Mouse (Mus musculus): Measurements from ENCODE around the gene Lss. TPM values are rescaled to one million over a fixed set of nuclear protein-coding genes. Genes with fewer than 3 reads are reported as not detected.

Gene Lss
- polyA plus RNA-seq, 1 experiment: 51.4 TPM

GRCm38 (mm10) chr10:76569996-76570685, 38.8 kb downstream of the Lss start:
- no peak for DNase-seq (ENCODE audit: low read depth)
- no peak for TF ChIP-seq POLR2A (IDR thresholded peaks at IDR 0.05; ENCODE audit: borderline replicate concordance, extremely low read depth, insufficient read depth, insufficient read length, poor library complexity, severe bottlenecking)
- TF ChIP-seq CTCF (IDR thresholded peaks at IDR 0.05; ENCODE audit: borderline replicate concordance, extremely low read depth, insufficient read depth, insufficient read length): no peak

DNA sequence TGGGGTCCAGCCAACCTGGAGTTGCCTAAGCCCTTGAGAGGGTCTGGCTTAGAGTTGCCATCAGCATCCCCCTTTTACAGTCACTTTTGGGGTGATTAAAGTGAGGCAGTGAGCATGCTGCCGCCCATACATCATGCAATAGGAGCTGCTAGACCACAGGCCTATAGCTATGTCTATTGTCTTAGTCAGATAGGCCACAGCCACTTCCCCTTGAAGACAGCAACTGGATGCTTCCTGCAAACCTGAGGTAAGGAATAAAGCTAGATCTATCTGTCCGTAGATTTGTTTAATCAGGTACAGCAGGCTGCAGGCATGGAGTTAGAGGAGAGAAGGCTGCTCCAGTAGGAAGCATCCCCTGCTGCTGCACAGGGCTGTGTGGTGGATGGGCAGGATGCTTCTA, 39.7 kb downstream of the Lss start:
- DNase-seq (ENCODE audit: low read depth): no peak
- TF ChIP-seq POLR2A (IDR thresholded peaks at IDR 0.05; ENCODE audit: borderline replicate concordance, extremely low read depth, insufficient read depth, insufficient read length, poor library complexity, severe bottlenecking): no peak
- TF ChIP-seq CTCF (IDR thresholded peaks at IDR 0.05; ENCODE audit: borderline replicate concordance, extremely low read depth, insufficient read depth, insufficient read length): no peak

DNA sequence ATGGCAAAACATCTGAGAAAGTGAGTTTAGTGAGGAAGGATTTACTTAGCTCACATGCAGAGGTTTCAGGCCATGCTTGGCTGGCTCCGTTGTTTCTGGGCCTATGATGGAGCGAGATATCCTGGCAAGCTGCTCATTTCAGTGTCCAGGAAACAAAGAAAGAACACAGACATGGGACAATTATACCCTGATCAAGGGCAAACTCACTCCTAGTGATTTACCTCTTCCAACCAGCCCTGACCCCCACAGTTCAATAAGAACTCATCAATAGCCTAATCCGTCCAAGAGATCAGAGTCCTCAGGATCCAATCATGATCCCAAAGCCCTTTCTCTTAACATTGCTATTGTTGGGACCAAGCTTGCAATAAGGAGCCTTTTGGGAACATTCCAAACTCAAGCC, 40.8 kb downstream of the Lss start:
- peak; percentile 25 for DNase-seq (ENCODE audit: low read depth)
- no peak for TF ChIP-seq POLR2A (IDR thresholded peaks at IDR 0.05; ENCODE audit: borderline replicate concordance, extremely low read depth, insufficient read depth, insufficient read length, poor library complexity, severe bottlenecking)
- no peak for TF ChIP-seq CTCF (IDR thresholded peaks at IDR 0.05; ENCODE audit: borderline replicate concordance, extremely low read depth, insufficient read depth, insufficient read length)

- DNase-seq (ENCODE audit: low read depth): no peak
- no peak for TF ChIP-seq CTCF (IDR thresholded peaks at IDR 0.05; ENCODE audit: borderline replicate concordance, extremely low read depth, insufficient read depth, insufficient read length)
- TF ChIP-seq POLR2A (IDR thresholded peaks at IDR 0.05; ENCODE audit: borderline replicate concordance, extremely low read depth, insufficient read depth, insufficient read length, poor library complexity, severe bottlenecking): no peak
These were observed 44.0 kb downstream of the Lss start, which contains the start of gene Ftcd for GRCm38 (mm10) chr10:76575374-76575773. TSS of gene Ftcd (plus strand) at chr10:76575648.

DNA sequence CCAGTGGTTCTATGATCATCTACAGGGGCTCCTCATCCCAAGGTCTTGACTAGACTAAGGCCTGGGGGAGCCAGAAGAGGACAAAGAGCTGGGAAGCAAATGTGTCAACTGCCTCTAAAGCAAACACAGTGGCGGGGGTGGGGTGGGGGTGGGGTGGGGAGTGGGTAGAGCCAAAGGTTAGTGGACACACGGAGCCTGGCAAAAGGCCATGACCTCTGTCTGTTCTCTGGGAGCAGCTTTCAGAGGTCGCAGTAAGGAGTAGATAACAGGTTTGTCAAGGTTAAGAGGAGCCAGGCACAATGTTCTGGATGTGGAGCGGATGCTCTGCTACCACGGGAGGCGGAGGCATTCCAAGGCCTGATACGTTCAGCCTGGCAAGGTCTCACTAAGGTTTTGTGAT, 45.5 kb downstream of the Lss start:
- DNase-seq (ENCODE audit: low read depth): no peak
- TF ChIP-seq CTCF (IDR thresholded peaks at IDR 0.05; ENCODE audit: borderline replicate concordance, extremely low read depth, insufficient read depth, insufficient read length): no peak

DNA sequence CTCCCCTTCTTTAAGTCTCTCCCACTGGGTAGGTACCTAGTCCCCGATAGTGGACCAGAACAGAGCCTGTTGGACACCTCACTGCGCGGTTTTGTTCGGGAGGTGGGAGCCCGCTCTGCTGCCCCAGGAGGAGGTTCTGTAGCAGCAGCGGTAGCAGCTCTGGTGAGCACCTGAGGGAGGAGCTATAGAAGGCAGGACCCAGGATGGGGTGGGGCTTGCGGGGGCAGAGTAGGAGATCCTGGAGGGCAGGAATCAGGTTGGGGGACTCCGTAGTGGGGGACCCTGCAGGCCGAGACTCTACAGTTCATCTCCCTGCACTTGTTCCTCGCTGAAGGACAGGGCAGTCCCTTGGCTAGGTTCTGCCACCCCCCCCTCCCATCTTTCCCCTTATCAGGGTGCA, 52.8 kb downstream of the Lss start:
- no peak for DNase-seq (ENCODE audit: low read depth)
- no peak for TF ChIP-seq CTCF (IDR thresholded peaks at IDR 0.05; ENCODE audit: borderline replicate concordance, extremely low read depth, insufficient read depth, insufficient read length)
- no peak for TF ChIP-seq POLR2A (IDR thresholded peaks at IDR 0.05; ENCODE audit: borderline replicate concordance, extremely low read depth, insufficient read depth, insufficient read length, poor library complexity, severe bottlenecking)

DNA sequence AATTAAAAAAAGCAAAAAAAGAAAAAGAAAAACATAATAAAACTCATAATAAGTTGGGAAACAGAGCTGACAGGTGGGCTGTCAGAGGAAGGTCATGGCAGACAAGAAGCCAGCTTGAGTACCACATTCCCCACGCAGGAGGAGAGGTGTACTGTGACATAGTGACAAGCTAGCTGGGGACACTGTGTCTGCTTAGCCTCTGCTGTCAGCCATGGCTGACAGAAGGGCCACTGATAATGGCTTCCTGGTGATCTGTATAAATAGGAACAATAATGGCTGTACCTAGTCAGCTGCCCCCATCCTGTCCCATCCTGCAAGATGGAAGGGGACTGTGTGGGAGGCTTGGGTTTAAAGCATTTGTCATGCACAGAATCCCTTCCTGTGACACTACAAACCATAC, 54.8 kb downstream of the Lss start:
- no peak for DNase-seq (ENCODE audit: low read depth)
- TF ChIP-seq POLR2A (IDR thresholded peaks at IDR 0.05; ENCODE audit: borderline replicate concordance, extremely low read depth, insufficient read depth, insufficient read length, poor library complexity, severe bottlenecking): no peak
- TF ChIP-seq CTCF (IDR thresholded peaks at IDR 0.05; ENCODE audit: borderline replicate concordance, extremely low read depth, insufficient read depth, insufficient read length): no peak

DNA sequence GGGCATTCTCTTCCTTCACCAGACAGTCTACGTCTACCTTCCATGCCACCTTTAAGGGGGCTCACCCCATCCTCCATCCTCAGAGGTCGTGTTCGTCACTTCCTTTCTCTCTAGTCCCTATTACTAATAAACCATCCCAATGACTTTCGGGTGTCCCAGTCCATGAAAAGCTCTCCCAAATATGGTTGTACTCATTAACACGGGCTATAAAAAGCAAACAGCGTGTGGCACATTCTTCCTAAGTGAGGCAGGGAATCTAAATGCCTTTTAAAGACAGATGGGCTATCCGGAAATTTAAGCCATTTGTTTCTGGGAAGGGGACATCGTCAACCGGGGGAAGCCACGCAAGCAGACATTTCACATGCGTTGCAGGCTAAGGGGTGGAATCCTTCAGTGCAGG, 58.8 kb downstream of the Lss start:
- no peak for DNase-seq (ENCODE audit: low read depth)
- TF ChIP-seq POLR2A (IDR thresholded peaks at IDR 0.05; ENCODE audit: borderline replicate concordance, extremely low read depth, insufficient read depth, insufficient read length, poor library complexity, severe bottlenecking) (no peak), CTCF (IDR thresholded peaks at IDR 0.05; ENCODE audit: borderline replicate concordance, extremely low read depth, insufficient read depth, insufficient read length) (no peak)

- no peak for DNase-seq (ENCODE audit: low read depth)
- TF ChIP-seq CTCF (IDR thresholded peaks at IDR 0.05; ENCODE audit: borderline replicate concordance, extremely low read depth, insufficient read depth, insufficient read length) (no peak), POLR2A (IDR thresholded peaks at IDR 0.05; ENCODE audit: borderline replicate concordance, extremely low read depth, insufficient read depth, insufficient read length, poor library complexity, severe bottlenecking) (no peak)
These were observed 65.0 kb downstream of the Lss start for GRCm38 (mm10) chr10:76596338-76596737.

- TF ChIP-seq POLR2A (IDR thresholded peaks at IDR 0.05; ENCODE audit: borderline replicate concordance, extremely low read depth, insufficient read depth, insufficient read length, poor library complexity, severe bottlenecking) (no peak), CTCF (IDR thresholded peaks at IDR 0.05; ENCODE audit: borderline replicate concordance, extremely low read depth, insufficient read depth, insufficient read length) (no peak)
- no peak for DNase-seq (ENCODE audit: low read depth)
These were observed 71.3 kb downstream of the Lss start for GRCm38 (mm10) chr10:76602690-76603089.

Other genes with a start within 250 kb of the Lss start
- 38.3 and 43.2 TPM in 2 replicates for gene Dip2a, start 186.3 kb upstream of the Lss start, polyA plus RNA-seq (2012; rRNA removed)
- not detected in 2 replicates for gene AC141477.1, start 91.1 kb upstream of the Lss start, polyA plus RNA-seq (2012; rRNA removed)
- gene Pcnt, start 88.8 kb upstream of the Lss start, polyA plus RNA-seq (2012; rRNA removed): 20.7 and 30.5 TPM in 2 replicates
- not detected in 2 replicates for gene 2610028H24Rik, start 82.5 kb upstream of the Lss start, polyA plus RNA-seq (2012; rRNA removed)
- 59.7 and 61.8 TPM in 2 replicates for gene Mcm3ap, start 62.7 kb upstream of the Lss start, polyA plus RNA-seq (2012; rRNA removed)
- gene Ybey, start 62.5 kb upstream of the Lss start, polyA plus RNA-seq (2012; rRNA removed): 3.7 and 4.3 TPM in 2 replicates
- 0.36 and 0.39 TPM in 2 replicates for gene Spatc1l, start 30.7 kb downstream of the Lss start, polyA plus RNA-seq (2012; rRNA removed)
- 0.03 and 0.04 TPM in 2 replicates for gene Ftcd, start 44.1 kb downstream of the Lss start, polyA plus RNA-seq (2012; rRNA removed)
- gene Col6a2, start 92.0 kb downstream of the Lss start, polyA plus RNA-seq (2012; rRNA removed): 28.1 and 49.8 TPM in 2 replicates
- gene Col6a1, start 194.6 kb downstream of the Lss start, polyA plus RNA-seq (2012; rRNA removed): 30.4 and 47.4 TPM in 2 replicates